Mouse (Mus musculus): ENCODE data around the gene Hectd1. TPM values are rescaled to one million over a fixed set of nuclear protein-coding genes. Genes with fewer than 3 reads are reported as not detected.

Hectd1 gene
- polyA plus RNA-seq, 1 experiment from 2014 or later: 35.2 TPM

GRCm38 (mm10) chr12:51704572-51704971, 124.8 kb downstream of the Hectd1 start:
- DNase-seq (ENCODE audit: low spot score): no peak
- no peak overlapping the region for H3K4me3 ChIP-seq
- peaks cover 38% of the 10 kb centered on the region for H3K4me1 ChIP-seq
- 62% methylated on average over 7 of the region's 7 CpGs for WGBS
- no peaks in the 10 kb centered on the region for H3K9me3 ChIP-seq
- no peaks in the 10 kb centered on the region for H3K27me3 ChIP-seq (ENCODE audit: insufficient read depth, poor library complexity, severe bottlenecking)
- H3K36me3 ChIP-seq: peaks cover 4% of the 10 kb centered on the region; the same call in 1 of the 2 replicates
- 0 out of 2 replicates have a peak overlapping the region, but pooled peaks have one; percentile 36 for H3K27ac ChIP-seq

- 29% methylated on average over 1 of the region's 1 CpGs for WGBS
- DNase-seq (ENCODE audit: low spot score): no peak
- peaks cover 35% of the 10 kb centered on the region for H3K4me1 ChIP-seq
- no peaks in the 10 kb centered on the region for H3K9me3 ChIP-seq
- H3K27ac ChIP-seq: peak overlapping the region; percentile 31; the same call in 1 of the 2 replicates
- H3K36me3 ChIP-seq: peaks cover 4% of the 10 kb centered on the region; the same call in 1 of the 2 replicates
- H3K27me3 ChIP-seq (ENCODE audit: insufficient read depth, poor library complexity, severe bottlenecking): no peaks in the 10 kb centered on the region
- H3K4me3 ChIP-seq: no peak overlapping the region
Measured at GRCm38 (mm10) chr12:51703859-51704258, 125.5 kb downstream of the Hectd1 start.

- Histone ChIP-seq H3K27me3 (ENCODE audit: insufficient read depth, poor library complexity, severe bottlenecking) (no peaks in the 10 kb centered on the region), H3K4me3 (no peak overlapping the region), H3K27ac (no peak overlapping the region), H3K9me3 (no peaks in the 10 kb centered on the region), H3K36me3 (peaks cover 4% of the 10 kb centered on the region; the same call in 1 of the 2 replicates), H3K4me1 (peaks cover 32% of the 10 kb centered on the region)
- no peak for DNase-seq (ENCODE audit: low spot score)
Measured at GRCm38 (mm10) chr12:51701723-51702122, 127.6 kb downstream of the Hectd1 start.

GRCm38 (mm10) chr12:51699623-51700393, 129.5 kb downstream of the Hectd1 start:
- peak; percentile 83 for DNase-seq (ENCODE audit: low spot score)
- no peaks in the 10 kb centered on the region for H3K9me3 ChIP-seq
- H3K36me3 ChIP-seq: peaks cover 4% of the 10 kb centered on the region; the same call in 1 of the 2 replicates
- WGBS: 38% methylated on average over 8 of the region's 8 CpGs
- H3K4me3 ChIP-seq: peak overlapping the region; percentile 29
- peaks cover 33% of the 10 kb centered on the region for H3K4me1 ChIP-seq
- H3K27me3 ChIP-seq (ENCODE audit: insufficient read depth, poor library complexity, severe bottlenecking): no peaks in the 10 kb centered on the region
- H3K27ac ChIP-seq: peak overlapping the region; percentile 56; the same call in 1 of the 2 replicates

- no peak overlapping the region for H3K4me3 ChIP-seq
- H3K36me3 ChIP-seq: no peaks in the 10 kb centered on the region
- no peak for DNase-seq (ENCODE audit: low spot score)
- WGBS: 44% methylated on average over 2 of the region's 2 CpGs
- no peak overlapping the region for H3K27ac ChIP-seq
- H3K27me3 ChIP-seq (ENCODE audit: insufficient read depth, poor library complexity, severe bottlenecking): no peaks in the 10 kb centered on the region
- H3K9me3 ChIP-seq: no peaks in the 10 kb centered on the region
- H3K4me1 ChIP-seq: peaks cover 42% of the 10 kb centered on the region
Measured at GRCm38 (mm10) chr12:51696157-51696556, 133.2 kb downstream of the Hectd1 start.

- DNase-seq (ENCODE audit: low spot score): no peak
- Histone ChIP-seq H3K27me3 (ENCODE audit: insufficient read depth, poor library complexity, severe bottlenecking) (no peaks in the 10 kb centered on the region), H3K4me1 (peaks cover 35% of the 10 kb centered on the region), H3K4me3 (no peak overlapping the region), H3K9me3 (no peaks in the 10 kb centered on the region), H3K36me3 (no peaks in the 10 kb centered on the region), H3K27ac (no peak overlapping the region)
- WGBS: 71% methylated on average over 1 of the region's 1 CpGs
Measured at GRCm38 (mm10) chr12:51694966-51695365, 134.4 kb downstream of the Hectd1 start.

GRCm38 (mm10) chr12:51694096-51694495, 135.2 kb downstream of the Hectd1 start:
- peak overlapping the region; percentile 50 for H3K27ac ChIP-seq
- peaks cover 35% of the 10 kb centered on the region for H3K4me1 ChIP-seq
- DNase-seq (ENCODE audit: low spot score): no peak
- no peaks in the 10 kb centered on the region for H3K9me3 ChIP-seq
- H3K36me3 ChIP-seq: no peaks in the 10 kb centered on the region
- H3K4me3 ChIP-seq: no peak overlapping the region; the same call in 1 of the 2 replicates
- no peaks in the 10 kb centered on the region for H3K27me3 ChIP-seq (ENCODE audit: insufficient read depth, poor library complexity, severe bottlenecking)

Other genes with a start within 250 kb of the Hectd1 start
- 1.6 and 2.8 TPM in 2 replicates for gene Coch, start 236.2 kb downstream of the Hectd1 start, polyA plus RNA-seq (2016; fragmentation: Nextera tagmentation; extraction: Ambion mirVana)
- gene Ap4s1, start 138.5 kb downstream of the Hectd1 start, polyA plus RNA-seq (2016; fragmentation: Nextera tagmentation; extraction: Ambion mirVana): 34.9 and 36.2 TPM in 2 replicates
- gene Strn3, start 137.6 kb downstream of the Hectd1 start, polyA plus RNA-seq (2016; fragmentation: Nextera tagmentation; extraction: Ambion mirVana): 37.6 and 39.3 TPM in 2 replicates
- 14.3 and 15.6 TPM in 2 replicates for gene Heatr5a, start 141.8 kb upstream of the Hectd1 start, polyA plus RNA-seq (2016; fragmentation: Nextera tagmentation; extraction: Ambion mirVana)
- 20.3 and 20.7 TPM in 2 replicates for gene Dtd2, start 177.0 kb upstream of the Hectd1 start, polyA plus RNA-seq (2016; fragmentation: Nextera tagmentation; extraction: Ambion mirVana)
- not detected in 2 replicates for gene Gpr33, start 198.5 kb upstream of the Hectd1 start, polyA plus RNA-seq (2016; fragmentation: Nextera tagmentation; extraction: Ambion mirVana)

Data from heart, embryonic 10.5 days (tissue).